Mouse (Mus musculus): ENCODE results near the gene Wipi2. TPM values are rescaled to one million over a fixed set of nuclear protein-coding genes. Genes with fewer than 3 reads are reported as not detected.

Gene Wipi2
- polyA plus RNA-seq, 1 experiment: 60.6 TPM

- H3K27ac ChIP-seq (ENCODE audit: control insufficient read depth, insufficient read depth, low read depth, low read length): no peak overlapping the region
- no peaks in the 10 kb centered on the region for H3K36me3 ChIP-seq (ENCODE audit: control insufficient read depth, insufficient read depth, low read length)
- TF ChIP-seq POLR2A (IDR thresholded peaks at IDR 0.05; ENCODE audit: control insufficient read depth, low read depth, low read length): no peak
- TF ChIP-seq CTCF (IDR thresholded peaks at IDR 0.05; ENCODE audit: control insufficient read depth, insufficient read depth, insufficient replicate concordance, low read depth, low read length): no peak
- peaks cover 3% of the 10 kb centered on the region; the same call in 1 of the 2 replicates for H3K4me1 ChIP-seq (ENCODE audit: control insufficient read depth, insufficient read depth, low read length)
- no peaks in the 10 kb centered on the region for H3K27me3 ChIP-seq (ENCODE audit: control insufficient read depth, insufficient read depth, low read length)
- no peak overlapping the region for H3K4me3 ChIP-seq (ENCODE audit: control insufficient read depth, low read depth, low read length)
These were observed 65.7 kb downstream of the Wipi2 start for GRCm38 (mm10) chr5:142692971-142693737.

- no peak for TF ChIP-seq CTCF (IDR thresholded peaks at IDR 0.05; ENCODE audit: control insufficient read depth, insufficient read depth, insufficient replicate concordance, low read depth, low read length)
- no peak for TF ChIP-seq POLR2A (IDR thresholded peaks at IDR 0.05; ENCODE audit: control insufficient read depth, low read depth, low read length)
- H3K4me3 ChIP-seq (ENCODE audit: control insufficient read depth, low read depth, low read length): no peak overlapping the region
These were observed 66.4 kb downstream of the Wipi2 start for GRCm38 (mm10) chr5:142693738-142694430.

DNA sequence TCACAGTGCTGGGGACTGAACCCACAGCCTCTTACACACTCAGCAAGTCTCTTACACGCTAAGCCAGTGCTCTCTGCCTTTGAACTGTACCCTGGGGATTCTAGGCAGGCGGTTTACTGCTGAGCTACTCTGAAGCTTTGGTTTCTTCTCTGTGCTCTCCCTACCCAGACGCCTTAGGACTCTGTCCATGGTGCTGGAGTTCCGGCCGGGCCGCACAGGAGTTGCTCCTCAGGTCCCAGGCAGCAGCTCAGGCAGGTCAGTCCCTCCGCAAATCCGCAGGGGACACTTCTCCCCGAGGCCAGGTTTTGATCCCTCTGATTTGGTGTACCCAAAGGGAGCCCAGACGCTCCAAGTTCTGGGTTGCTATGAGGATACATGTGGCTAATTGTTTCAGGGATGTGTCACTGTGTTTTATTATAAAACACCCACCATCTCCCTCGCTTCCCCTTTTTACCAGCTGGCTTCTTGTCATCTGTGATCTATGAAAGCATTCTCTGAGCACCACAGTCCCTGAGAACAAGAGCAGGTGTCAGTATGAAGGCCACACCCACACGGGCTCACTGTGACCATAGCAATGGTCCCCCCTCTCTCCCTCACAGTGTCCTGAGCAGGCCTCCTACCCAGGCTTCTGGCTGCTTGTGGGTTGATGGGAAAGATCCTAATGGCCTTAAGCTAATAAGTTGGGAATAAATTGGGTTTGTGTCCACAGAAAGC, 67.3 kb downstream of the Wipi2 start:
- peaks cover 3% of the 10 kb centered on the region; the same call in 1 of the 2 replicates for H3K4me1 ChIP-seq (ENCODE audit: control insufficient read depth, insufficient read depth, low read length)
- H3K27me3 ChIP-seq (ENCODE audit: control insufficient read depth, insufficient read depth, low read length): no peaks in the 10 kb centered on the region
- no peak overlapping the region for H3K4me3 ChIP-seq (ENCODE audit: control insufficient read depth, low read depth, low read length)
- TF ChIP-seq POLR2A (IDR thresholded peaks at IDR 0.05; ENCODE audit: control insufficient read depth, low read depth, low read length) (no peak), CTCF (IDR thresholded peaks at IDR 0.05; ENCODE audit: control insufficient read depth, insufficient read depth, insufficient replicate concordance, low read depth, low read length) (no peak)
- no peak overlapping the region for H3K27ac ChIP-seq (ENCODE audit: control insufficient read depth, insufficient read depth, low read depth, low read length)
- no peaks in the 10 kb centered on the region for H3K36me3 ChIP-seq (ENCODE audit: control insufficient read depth, insufficient read depth, low read length)

More at GRCm38 (mm10) chr5:142693738-142694430, 66.4 kb downstream of the Wipi2 start:
- Histone ChIP-seq H3K27ac (ENCODE audit: control insufficient read depth, insufficient read depth, low read depth, low read length) (no peak overlapping the region), H3K27me3 (ENCODE audit: control insufficient read depth, insufficient read depth, low read length) (no peaks in the 10 kb centered on the region), H3K4me1 (ENCODE audit: control insufficient read depth, insufficient read depth, low read length) (peaks cover 3% of the 10 kb centered on the region; the same call in 1 of the 2 replicates), H3K36me3 (ENCODE audit: control insufficient read depth, insufficient read depth, low read length) (no peaks in the 10 kb centered on the region)

- Histone ChIP-seq H3K36me3 (ENCODE audit: control insufficient read depth, insufficient read depth, low read length) (no peaks in the 10 kb centered on the region), H3K27me3 (ENCODE audit: control insufficient read depth, insufficient read depth, low read length) (no peaks in the 10 kb centered on the region), H3K4me3 (ENCODE audit: control insufficient read depth, low read depth, low read length) (no peak overlapping the region; the same call in 1 of the 2 replicates), H3K4me1 (ENCODE audit: control insufficient read depth, insufficient read depth, low read length) (peaks cover 2% of the 10 kb centered on the region), H3K27ac (ENCODE audit: control insufficient read depth, insufficient read depth, low read depth, low read length) (no peak overlapping the region)
- no peak for TF ChIP-seq CTCF (IDR thresholded peaks at IDR 0.05; ENCODE audit: control insufficient read depth, insufficient read depth, insufficient replicate concordance, low read depth, low read length)
- no peak for TF ChIP-seq POLR2A (IDR thresholded peaks at IDR 0.05; ENCODE audit: control insufficient read depth, low read depth, low read length)
These were observed 68.8 kb downstream of the Wipi2 start for GRCm38 (mm10) chr5:142696258-142696657.

DNA sequence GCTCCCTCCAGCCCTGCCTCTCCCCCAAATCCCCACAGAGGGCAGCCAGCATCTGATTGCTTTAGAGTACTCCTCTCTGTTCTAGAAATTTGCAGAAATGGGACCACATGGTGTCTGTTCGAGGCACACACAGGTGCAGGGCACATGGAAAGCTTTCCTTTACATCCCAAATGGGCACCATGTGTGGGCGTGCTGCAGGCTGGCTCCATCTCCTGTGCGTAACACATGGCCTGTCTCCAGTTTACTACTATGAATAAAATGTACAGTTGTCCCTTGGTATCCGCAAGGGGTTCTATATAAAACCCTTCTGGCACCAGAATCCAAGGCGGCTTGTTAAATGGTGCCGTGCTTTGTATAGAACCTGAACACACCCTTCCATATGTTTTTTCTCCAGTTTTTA, 69.4 kb downstream of the Wipi2 start:
- TF ChIP-seq CTCF (IDR thresholded peaks at IDR 0.05; ENCODE audit: control insufficient read depth, insufficient read depth, insufficient replicate concordance, low read depth, low read length) (no peak), POLR2A (IDR thresholded peaks at IDR 0.05; ENCODE audit: control insufficient read depth, low read depth, low read length) (no peak)

GRCm38 (mm10) chr5:142697742-142698141, 70.2 kb downstream of the Wipi2 start:
- Histone ChIP-seq H3K4me3 (ENCODE audit: control insufficient read depth, low read depth, low read length) (no peak overlapping the region), H3K27me3 (ENCODE audit: control insufficient read depth, insufficient read depth, low read length) (no peaks in the 10 kb centered on the region), H3K36me3 (ENCODE audit: control insufficient read depth, insufficient read depth, low read length) (no peaks in the 10 kb centered on the region), H3K27ac (ENCODE audit: control insufficient read depth, insufficient read depth, low read depth, low read length) (no peak overlapping the region), H3K4me1 (ENCODE audit: control insufficient read depth, insufficient read depth, low read length) (peaks cover 12% of the 10 kb centered on the region)
- TF ChIP-seq CTCF (IDR thresholded peaks at IDR 0.05; ENCODE audit: control insufficient read depth, insufficient read depth, insufficient replicate concordance, low read depth, low read length) (no peak), POLR2A (IDR thresholded peaks at IDR 0.05; ENCODE audit: control insufficient read depth, low read depth, low read length) (no peak)

More for the DNA sequence above, 69.4 kb downstream of the Wipi2 start:
- Histone ChIP-seq H3K4me3 (ENCODE audit: control insufficient read depth, low read depth, low read length) (peak overlapping the region; percentile 31), H3K4me1 (ENCODE audit: control insufficient read depth, insufficient read depth, low read length) (peaks cover 7% of the 10 kb centered on the region), H3K36me3 (ENCODE audit: control insufficient read depth, insufficient read depth, low read length) (no peaks in the 10 kb centered on the region), H3K27me3 (ENCODE audit: control insufficient read depth, insufficient read depth, low read length) (no peaks in the 10 kb centered on the region), H3K27ac (ENCODE audit: control insufficient read depth, insufficient read depth, low read depth, low read length) (no peak overlapping the region)
